Mouse (Mus musculus) lung, adult 2 months (tissue): ENCODE results near the gene Ncbp2.

Experiments
- CTCF ChIP-seq: fragments of 200-500 bp; IDR thresholded peaks from 2 replicates; pipeline ENCODE4 v1.5.1; 2011; ENCODE audit warnings: mild to moderate bottlenecking, low read length, control low read depth; ENCODE audit not compliant: insufficient read depth
- POLR2A ChIP-seq: fragments of 200-500 bp; IDR thresholded peaks from 2 replicates; pipeline ENCODE4 v1.6.1; 2011; ENCODE audit warnings: low read depth, mild to moderate bottlenecking, control low read depth, low read length, borderline replicate concordance; ENCODE audit errors: extremely low read depth

GRCm38 (mm10) chr16:32010330-32010729, 62.0 kb downstream of the Ncbp2 start:
- TF ChIP-seq CTCF (no peak), POLR2A (no peak)
